Mouse (Mus musculus) adrenal gland, adult 2 months (tissue): ENCODE measurements at regions not wholly inside any gene's neighbourhood (a gene's known extent, or its start where the extent isn't known, plus 50 kb on each side); places are given as distances from the start of the nearest gene placed in this dataset.

ENCODE experiments used
- DNase-seq: peaks from one replicate; pipeline ENCODE4 v3.0.0; 2021

DNA sequence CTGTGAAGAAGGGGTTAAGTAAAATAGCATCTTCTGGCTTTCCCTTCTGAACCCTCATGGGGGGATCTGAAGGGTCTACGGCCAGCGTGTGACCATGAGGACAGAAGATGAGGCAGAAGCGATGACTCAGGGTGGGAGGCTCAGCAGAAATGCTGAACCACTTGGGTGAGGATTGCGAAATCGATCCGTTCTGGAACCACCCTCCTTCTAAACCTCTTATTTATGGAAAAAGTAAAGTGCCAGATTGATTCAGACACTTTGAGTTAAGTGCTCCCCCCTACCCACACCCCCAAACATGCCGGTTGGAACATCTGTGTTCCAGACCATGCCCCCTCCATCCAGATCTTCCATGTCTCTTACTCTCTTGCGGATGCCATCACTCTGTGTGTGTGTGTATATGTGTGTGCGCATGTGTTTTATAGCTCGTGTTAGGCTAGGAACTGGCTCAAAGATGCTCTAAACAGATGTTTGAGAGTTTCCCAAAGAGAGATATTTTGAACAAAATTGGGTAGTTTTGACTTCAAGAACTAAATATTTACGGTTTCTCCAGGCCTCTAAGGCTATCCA lies 190.2 kb upstream of the Prickle1 start:
- DNase-seq: no peak

DNA sequence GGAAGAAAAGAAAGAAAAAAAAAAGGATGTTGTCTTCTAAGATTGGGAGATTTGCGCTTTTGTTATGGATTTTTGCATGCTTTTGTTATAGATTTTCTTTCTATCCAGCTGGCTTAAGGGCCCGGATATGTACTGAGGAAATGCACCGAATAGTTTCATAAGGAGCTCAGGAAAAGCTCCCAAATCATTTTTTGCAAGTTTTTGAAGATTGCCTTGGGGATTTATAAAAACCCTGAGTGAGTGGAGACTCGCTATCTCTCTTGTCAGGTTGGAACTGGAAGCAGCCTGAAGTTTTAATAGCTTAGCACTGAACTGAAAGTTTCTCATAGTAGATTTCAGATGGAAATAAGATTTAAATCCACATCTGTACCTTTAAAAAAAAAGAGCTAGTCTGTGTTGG lies 188.0 kb upstream of the Prickle1 start:
- no peak for DNase-seq

- DNase-seq: no peak
Measured at GRCm38 (mm10) chr15:93775199-93775745, 179.6 kb upstream of the Prickle1 start.

- no peak for DNase-seq
Measured at GRCm38 (mm10) chr15:93774340-93774739, 178.6 kb upstream of the Prickle1 start.

- DNase-seq: no peak
Measured at GRCm38 (mm10) chr15:93766981-93767380, 171.3 kb upstream of the Prickle1 start.

GRCm38 (mm10) chr15:93763047-93763446 lies 167.4 kb upstream of the Prickle1 start:
- DNase-seq: no peak

- peak; percentile 7 for DNase-seq
Measured at GRCm38 (mm10) chr15:93758204-93758836, 162.6 kb upstream of the Prickle1 start.

DNA sequence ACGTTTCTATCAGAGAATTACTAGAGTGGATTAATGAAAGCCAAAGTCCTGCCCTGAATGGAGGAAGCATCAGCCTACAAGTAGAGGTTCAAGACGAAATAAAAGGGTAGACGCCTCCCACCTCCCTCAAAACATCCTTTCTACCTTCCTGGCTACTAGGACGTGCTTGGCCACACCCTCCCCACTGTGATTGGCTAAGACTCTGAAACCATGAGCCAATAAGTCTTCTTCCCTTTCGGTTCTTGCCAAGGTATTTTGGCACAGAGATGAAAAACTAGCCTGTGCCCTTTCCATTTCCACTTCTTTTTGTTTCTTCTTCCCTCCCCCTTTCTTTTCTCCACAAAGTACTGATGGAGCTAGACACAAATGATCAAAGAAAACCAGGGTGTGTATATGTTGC lies 160.3 kb upstream of the Prickle1 start:
- no peak for DNase-seq

- no peak for DNase-seq
Measured at GRCm38 (mm10) chr15:93751817-93752216, 156.1 kb upstream of the Prickle1 start.

DNA sequence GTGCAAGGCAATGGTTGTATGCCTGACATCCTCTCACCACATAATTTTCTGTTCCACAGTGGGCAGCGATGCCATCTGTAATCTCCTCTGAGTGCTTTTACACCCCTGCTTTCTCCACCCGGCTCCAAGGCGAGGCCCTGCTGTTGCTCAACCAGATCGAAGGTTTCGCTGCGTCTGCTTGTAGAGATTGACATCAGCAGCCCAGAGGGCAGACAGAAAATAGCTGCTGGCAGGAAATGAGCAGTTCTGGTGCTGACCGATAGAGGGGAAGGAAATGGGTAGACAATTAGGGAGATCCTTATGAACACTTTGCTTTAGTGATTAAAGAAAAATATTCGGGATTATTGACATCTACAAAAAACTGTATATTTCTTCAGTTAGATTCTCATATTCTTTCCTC lies 155.3 kb upstream of the Prickle1 start:
- DNase-seq: peak; percentile 59

GRCm38 (mm10) chr15:93744191-93744945 lies 148.7 kb upstream of the Prickle1 start:
- peak; percentile 5 for DNase-seq

GRCm38 (mm10) chr15:93733731-93734510 lies 138.2 kb upstream of the Prickle1 start:
- peak; percentile 50 for DNase-seq

DNA sequence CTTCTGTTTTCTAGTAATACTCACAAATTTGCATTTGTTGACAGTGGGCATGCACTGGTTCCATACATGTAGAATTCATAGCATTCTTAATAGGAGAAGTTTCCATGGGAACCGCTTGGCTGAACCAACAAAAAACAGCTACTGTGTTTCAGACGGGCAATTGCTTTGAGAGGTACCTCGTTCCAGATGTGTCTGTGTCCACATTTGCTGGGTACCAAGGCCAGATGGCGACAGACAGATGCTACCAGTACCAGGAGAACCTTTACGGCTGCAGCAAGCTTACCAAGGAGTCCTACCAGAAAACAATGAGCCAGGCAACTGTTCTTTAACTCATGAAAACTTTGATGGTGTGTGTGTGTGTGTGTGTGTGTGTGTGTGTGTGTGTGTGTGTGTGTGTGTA lies 137.1 kb upstream of the Prickle1 start:
- DNase-seq: no peak

DNA sequence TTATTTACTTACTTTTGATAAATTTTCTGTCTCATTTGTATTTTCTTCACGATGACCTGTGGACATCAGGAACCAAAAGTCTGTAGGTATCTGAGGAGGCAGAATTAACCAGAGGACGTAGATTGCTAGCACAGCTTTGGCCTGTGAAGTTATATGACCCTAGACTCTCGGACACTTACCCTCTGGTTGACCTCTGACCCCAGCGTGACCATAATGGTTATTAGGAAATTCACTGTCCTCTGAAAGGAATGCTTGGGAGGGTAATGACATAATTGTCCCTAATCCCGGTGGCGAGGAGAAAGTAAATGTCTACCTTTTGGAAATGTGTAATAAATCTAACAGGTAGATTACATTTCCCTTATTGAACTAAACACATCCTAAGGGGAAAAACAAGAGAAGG lies 135.5 kb upstream of the Prickle1 start:
- no peak for DNase-seq

GRCm38 (mm10) chr15:93715443-93715842 lies 119.8 kb upstream of the Prickle1 start:
- DNase-seq: no peak

DNA sequence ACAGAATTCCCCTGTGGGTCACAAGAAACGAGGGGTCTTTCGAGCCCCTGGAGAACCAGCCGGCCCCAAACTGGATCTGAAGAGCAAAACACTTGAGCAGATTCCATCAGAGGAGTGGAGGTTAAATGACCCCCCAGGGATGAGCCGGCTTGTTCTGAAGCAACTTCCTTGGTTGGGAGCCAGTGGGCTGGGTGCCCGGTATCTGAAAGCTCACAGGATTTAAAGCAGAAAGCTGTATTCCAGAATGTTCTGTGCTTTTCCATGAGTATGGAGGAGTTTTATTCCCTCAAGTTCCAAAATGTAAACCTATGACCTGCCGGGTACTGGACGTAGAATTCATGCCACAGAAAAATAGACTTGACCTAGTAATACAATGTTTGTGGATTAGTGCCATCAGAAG lies 117.7 kb upstream of the Prickle1 start:
- DNase-seq: peak; percentile 84

DNA sequence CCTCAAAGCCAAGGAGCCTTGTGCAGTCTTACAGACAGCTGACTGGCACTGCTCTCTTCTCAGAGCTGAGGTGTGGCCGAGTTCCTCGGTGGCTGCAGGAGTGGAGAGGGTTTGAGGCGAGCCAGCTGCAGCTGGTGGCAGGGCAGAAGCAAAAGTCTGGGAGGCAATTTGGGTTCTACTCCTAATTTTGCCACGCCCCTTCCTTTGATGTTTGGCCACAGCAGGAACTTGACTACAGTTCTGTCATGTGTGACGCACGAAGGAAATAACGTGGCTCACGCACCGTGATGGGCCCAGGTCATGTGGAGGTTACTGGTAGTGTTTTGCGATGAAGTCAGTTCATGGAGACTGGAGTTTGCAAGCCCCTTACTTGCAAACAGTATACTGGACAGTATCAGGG lies 116.9 kb upstream of the Prickle1 start:
- DNase-seq: no peak

- no peak for DNase-seq
Measured at GRCm38 (mm10) chr15:93711150-93711784, 115.6 kb upstream of the Prickle1 start.

DNA sequence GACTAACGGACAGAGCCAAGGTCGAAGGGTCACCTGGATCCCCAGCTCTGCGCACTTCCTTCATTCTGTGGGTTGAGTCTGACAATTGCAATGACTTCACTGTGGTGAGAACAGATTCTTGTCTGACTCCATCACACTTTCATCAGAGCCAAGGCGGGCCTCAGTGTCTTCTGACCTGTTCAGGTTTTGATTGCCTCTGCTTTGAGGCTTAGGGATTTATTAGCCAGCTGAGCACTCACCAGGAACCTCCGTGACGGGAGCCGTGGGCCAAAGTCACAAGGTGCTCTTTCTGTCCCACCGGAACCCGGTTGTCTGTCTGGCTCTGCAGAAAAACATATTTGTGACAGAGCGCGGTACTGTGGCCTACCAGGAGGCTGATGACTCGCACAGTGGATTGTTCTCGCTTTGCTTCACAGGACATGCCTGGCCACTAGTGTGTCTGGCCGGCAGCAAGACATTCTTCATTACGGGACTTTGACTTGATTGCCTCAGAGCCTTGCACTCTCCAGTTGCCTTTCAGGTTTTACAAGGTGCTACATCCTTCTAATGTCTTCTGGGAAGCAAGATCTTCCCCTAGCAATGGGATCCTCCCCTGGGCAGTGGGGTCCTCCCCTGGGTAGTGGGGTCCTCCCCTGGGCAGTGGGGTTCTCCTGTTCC lies 114.9 kb upstream of the Prickle1 start:
- no peak for DNase-seq

GRCm38 (mm10) chr15:93706366-93706930 lies 110.8 kb upstream of the Prickle1 start:
- DNase-seq: no peak

DNA sequence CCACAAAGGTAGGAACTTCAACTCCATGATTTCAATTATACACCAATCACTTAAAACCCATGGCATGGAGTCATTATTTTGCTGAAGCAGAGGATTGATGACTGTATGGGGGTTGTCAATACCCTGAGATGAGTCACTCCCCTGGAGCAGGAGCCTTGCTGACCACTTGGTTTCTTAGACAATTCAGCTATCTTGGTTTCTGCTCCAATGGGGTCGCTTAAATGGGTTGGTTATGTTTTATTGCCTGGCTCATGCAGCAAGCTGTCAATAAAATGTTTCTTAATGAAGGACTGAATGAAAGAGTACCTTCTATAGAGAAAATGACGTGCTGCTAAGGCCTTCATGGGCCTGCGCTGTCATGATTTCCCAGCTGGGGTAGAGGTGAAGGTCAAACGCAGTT lies 110.0 kb upstream of the Prickle1 start:
- no peak for DNase-seq
